8 mouse cellular contexts compared by ENCODE assay signal in genomic region chr15:100038470-100038971, GRCm38 (mm10). TPM values are rescaled to one million over a fixed set of nuclear protein-coding genes. Genes with fewer than 3 reads are reported as not detected.
A peak's percentile ranks its signal among the peaks of the same experiment; 100 is the strongest.
DNase-seq lines count a peak whose midpoint lies in the region; ATAC-seq lines count a peak whose summit lies in the region.

TSS of gene Dip2b (plus strand) at chr15:100038664.

- H3K27ac ChIP-seq in intestine, embryonic 16.5 days (ENCODE audit: low read length): peak within 1 kb of the TSS; percentile 90
- peak within 1 kb of the TSS; percentile 100 for H3K27ac ChIP-seq in midbrain, embryonic 10.5 days (replicated peaks)

- H3K27me3 ChIP-seq in intestine, embryonic 16.5 days (replicated peaks; ENCODE audit: control insufficient read depth, insufficient read depth, low read length): no peaks in the 10 kb centered on the region
- H3K27me3 ChIP-seq in midbrain, embryonic 10.5 days (ENCODE audit: low read depth, poor library complexity, severe bottlenecking): peaks cover 8% of the 10 kb centered on the region

- H3K9ac ChIP-seq in intestine, embryonic 16.5 days (ENCODE audit: low read depth, low read length): peak within 1 kb of the TSS; percentile 98

- intact Hi-C loops in left cerebral cortex, postnatal 36 days (cut with DNase I): loop anchor here (1.0 to 5.0 kb wide), 3 partner anchors 54 to 189 kb away; partner anchors contain the start of gene Atf1

- H3K36me3 ChIP-seq in intestine, embryonic 16.5 days (ENCODE audit: control insufficient read depth, insufficient read depth, low read length): no peaks in the 10 kb centered on the region
- H3K36me3 ChIP-seq in midbrain, embryonic 10.5 days: peaks cover 8% of the 10 kb centered on the region; the same call in 1 of the 2 replicates

- under 1% methylated on average over 62 of the region's 68 CpGs for WGBS in intestine, embryonic 16.5 days
- WGBS in midbrain, embryonic 10.5 days: under 1% methylated on average over 56 of the region's 68 CpGs

- H3K4me3 ChIP-seq in intestine, embryonic 16.5 days (ENCODE audit: low read length): peak within 1 kb of the TSS; percentile 92
- H3K4me3 ChIP-seq in midbrain, embryonic 10.5 days: peak within 1 kb of the TSS; percentile 89

- peaks cover 20% of the 10 kb centered on the region for H3K4me1 ChIP-seq in intestine, embryonic 16.5 days (ENCODE audit: control insufficient read depth, insufficient read depth, low read length)
- H3K4me1 ChIP-seq in midbrain, embryonic 10.5 days: peaks cover 27% of the 10 kb centered on the region

- H3K4me2 ChIP-seq in intestine, embryonic 16.5 days (ENCODE audit: low read depth, low read length): peak within 1 kb of the TSS; percentile 82

- peak; percentile 91 for ATAC-seq in intestine, embryonic 16.5 days

- DNase-seq in adrenal gland, postnatal 10 days: peak; percentile 99
- DNase-seq in embryo, embryonic 9.5 days (ENCODE audit: extremely low spot score): peak; percentile 96
- DNase-seq in gastrocnemius, postnatal 4 days (ENCODE audit: low spot score in 2 of 2): peak; percentile 98 to 99
- DNase-seq in left cerebral cortex, postnatal 36 days (ENCODE audit: low spot score in 2 of 2): peak; percentile 95
- peak; percentile 96 for DNase-seq in midbrain, embryonic 10.5 days (ENCODE audit: low spot score)
- DNase-seq in right cerebral cortex, postnatal 36 days (ENCODE audit: low spot score in 2 of 2): peak; percentile 89 to 93
- DNase-seq in yolk sac, embryonic 10.5 days (ENCODE audit: low spot score): peak; percentile 92

- H3K9me3 ChIP-seq in intestine, embryonic 16.5 days (ENCODE audit: control insufficient read depth, low read length): no peaks in the 10 kb centered on the region
- H3K9me3 ChIP-seq in midbrain, embryonic 10.5 days (replicated peaks): no peaks in the 10 kb centered on the region

RNA-seq across cellular contexts. Expression of gene Dip2b, which starts in this region (rescaled TPM):
- total RNA-seq in adrenal gland, postnatal 10 days (2021): 10 to 100 TPM; 19.0 to 24.5 TPM
- total RNA-seq in gastrocnemius, postnatal 4 days (2021): 10 to 100 TPM; 25.6 to 25.9 TPM
- polyA plus RNA-seq in intestine, embryonic 16.5 days (2015; fragmentation: Nextera tagmentation; extraction: Ambion mirVana): 5.6 and 6.3 TPM in 2 replicates
- 10 to 100 TPM; 64.8 to 68.3 TPM for total RNA-seq in left cerebral cortex, postnatal 36 days (2021)
- polyA plus RNA-seq in midbrain, embryonic 10.5 days (2016; fragmentation: Nextera tagmentation; extraction: Ambion mirVana): 16.4 and 18.8 TPM in 2 replicates

Comparison
In these comparisons a context has a peak if more than half of its experiments do, and no peak if none do; other contexts are left out.
1. Peak in every context shown above with its lines: DNase-seq, ATAC-seq, H3K4me3 ChIP-seq and H3K27ac ChIP-seq.